Mouse (Mus musculus) adrenal gland, postnatal 10 days (tissue): ENCODE data around the gene Slc38a6. TPM values are rescaled to one million over a fixed set of nuclear protein-coding genes. Genes with fewer than 3 reads are reported as not detected.

Source experiments
- DNase-seq: peaks from one replicate; pipeline ENCODE4 v3.0.0; 2021; ENCODE audit warnings: mixed read lengths
- total RNA-seq, 2 experiments: library from RNA; stranded (reverse); gene quantifications; 2 replicates each; pipeline ENCODE4 v1.2.3; 2021

Slc38a6 gene
- total RNA-seq, 2 experiments from 2014 or later: 7.3 to 13.9 TPM

GRCm38 (mm10) chr12:73357311-73357710 is 70.7 kb downstream of the Slc38a6 start:
- no peak for DNase-seq

DNA sequence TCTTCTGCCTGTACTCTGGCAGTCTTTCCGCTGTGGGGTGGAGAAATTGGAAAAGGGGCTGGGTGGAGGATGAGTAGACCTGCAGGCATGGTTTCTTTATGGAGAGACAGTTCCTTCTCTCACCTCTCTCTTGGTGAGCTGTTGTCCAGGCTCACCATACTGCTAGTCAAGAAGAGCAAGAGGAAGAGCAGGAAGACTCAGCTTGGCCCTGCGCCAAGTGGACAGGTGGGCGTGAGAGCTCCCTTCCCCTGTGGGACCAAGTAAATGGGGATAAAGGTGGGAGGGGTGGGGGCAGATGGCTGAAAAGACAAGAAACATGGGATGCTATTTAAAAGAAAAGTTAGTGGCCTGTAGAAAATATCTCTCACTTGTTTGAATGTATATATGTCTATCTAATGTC is 71.2 kb downstream of the Slc38a6 start:
- no peak for DNase-seq

- DNase-seq: peak; percentile 67
Measured at GRCm38 (mm10) chr12:73358640-73359039, 72.1 kb downstream of the Slc38a6 start.

- no peak for DNase-seq
Measured at GRCm38 (mm10) chr12:73359520-73359919, 72.9 kb downstream of the Slc38a6 start.

DNA sequence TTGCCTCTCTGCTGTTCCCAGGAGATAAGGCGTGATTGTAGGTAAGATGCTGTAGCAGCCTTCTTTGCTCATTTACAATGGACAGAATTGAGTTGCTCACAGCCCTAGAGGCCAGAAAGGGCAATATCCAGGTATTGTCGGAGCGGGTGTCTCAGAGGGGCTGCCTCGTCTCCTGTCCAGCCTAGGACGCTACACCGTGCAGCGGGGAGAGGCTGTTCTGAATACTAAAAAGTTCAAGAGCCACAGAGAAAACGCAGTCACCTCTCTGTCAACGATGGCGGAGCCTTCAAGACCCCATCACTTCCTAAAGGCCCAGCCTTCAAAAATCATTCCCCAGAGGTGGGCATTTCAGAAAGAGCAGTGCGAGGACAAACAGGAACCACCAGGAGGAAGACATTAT is 74.6 kb downstream of the Slc38a6 start:
- no peak for DNase-seq

- DNase-seq: no peak
Measured at GRCm38 (mm10) chr12:73363401-73363800, 76.8 kb downstream of the Slc38a6 start.

DNA sequence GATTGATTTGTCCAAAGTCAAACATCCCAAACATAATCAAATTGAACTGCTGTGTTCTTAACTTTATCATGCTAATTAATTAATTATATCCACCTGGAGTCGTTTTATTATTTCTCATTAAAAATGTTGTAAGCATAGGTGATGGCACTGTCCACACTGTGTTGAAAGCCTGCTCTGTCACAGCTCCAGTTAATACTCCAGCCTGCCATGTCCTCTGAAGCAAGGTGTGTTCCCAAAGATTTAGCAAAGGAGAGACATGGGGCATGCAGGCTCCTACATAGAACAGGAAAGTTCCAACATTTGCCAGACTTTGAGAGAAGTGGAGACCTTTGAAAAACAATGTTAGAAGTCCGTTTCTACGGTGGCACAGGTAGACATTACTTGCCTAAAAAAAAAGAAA is 77.4 kb downstream of the Slc38a6 start:
- DNase-seq: no peak

DNA sequence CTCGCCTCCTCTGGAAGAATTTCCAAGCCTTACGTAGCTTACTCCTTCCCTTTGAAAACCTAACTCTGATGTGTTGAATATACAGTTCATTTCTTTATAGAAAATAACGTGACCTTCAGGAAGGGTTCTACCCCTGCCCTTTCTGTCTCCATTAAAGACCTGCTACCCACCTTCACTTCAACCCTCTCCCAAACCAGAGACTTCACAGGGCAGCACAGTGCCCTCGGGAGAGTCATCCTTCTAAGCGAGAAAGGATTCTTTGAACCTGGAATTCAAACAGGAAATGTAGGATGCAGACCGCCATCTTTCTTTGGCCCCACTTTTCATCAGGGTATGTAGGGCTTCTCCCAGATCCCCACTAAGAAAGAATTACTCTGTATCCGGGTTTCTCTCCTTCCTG is 80.0 kb downstream of the Slc38a6 start:
- DNase-seq: no peak

- no peak for DNase-seq
Measured at GRCm38 (mm10) chr12:73367460-73368079, 81.0 kb downstream of the Slc38a6 start.

- no peak for DNase-seq
Measured at GRCm38 (mm10) chr12:73368868-73369608, 82.5 kb downstream of the Slc38a6 start.

DNA sequence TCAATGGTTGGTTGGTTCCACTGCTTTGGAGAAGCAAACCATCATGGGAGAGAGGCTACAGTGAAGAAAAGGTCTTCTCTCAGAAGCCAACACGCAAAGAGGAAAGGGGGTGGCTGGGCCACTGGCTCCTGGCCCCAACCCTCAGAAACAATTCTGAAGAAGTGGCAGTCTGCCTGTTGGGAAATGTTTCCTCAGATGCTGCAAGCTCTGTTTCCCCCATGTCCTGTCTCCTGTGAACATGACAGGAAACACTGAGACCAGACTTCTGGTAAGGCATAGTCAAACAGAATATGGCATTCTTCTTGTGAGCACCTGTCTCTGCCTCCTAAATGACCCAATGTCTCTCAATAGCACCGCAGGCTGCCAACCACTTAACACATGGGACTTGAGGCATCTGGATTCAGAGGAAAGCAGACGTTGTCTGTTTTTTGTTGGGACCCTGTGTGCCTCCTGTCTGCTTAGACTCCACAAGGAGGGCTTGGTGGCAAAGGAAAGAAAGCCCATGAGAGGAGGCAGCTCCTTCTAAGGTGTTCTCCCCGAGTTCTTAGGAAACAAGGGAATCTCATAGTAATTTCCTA is 83.9 kb downstream of the Slc38a6 start:
- no peak for DNase-seq

GRCm38 (mm10) chr12:73371132-73371531 is 84.6 kb downstream of the Slc38a6 start:
- DNase-seq: peak; percentile 55

GRCm38 (mm10) chr12:73378026-73378425 is 91.4 kb downstream of the Slc38a6 start:
- no peak for DNase-seq

DNA sequence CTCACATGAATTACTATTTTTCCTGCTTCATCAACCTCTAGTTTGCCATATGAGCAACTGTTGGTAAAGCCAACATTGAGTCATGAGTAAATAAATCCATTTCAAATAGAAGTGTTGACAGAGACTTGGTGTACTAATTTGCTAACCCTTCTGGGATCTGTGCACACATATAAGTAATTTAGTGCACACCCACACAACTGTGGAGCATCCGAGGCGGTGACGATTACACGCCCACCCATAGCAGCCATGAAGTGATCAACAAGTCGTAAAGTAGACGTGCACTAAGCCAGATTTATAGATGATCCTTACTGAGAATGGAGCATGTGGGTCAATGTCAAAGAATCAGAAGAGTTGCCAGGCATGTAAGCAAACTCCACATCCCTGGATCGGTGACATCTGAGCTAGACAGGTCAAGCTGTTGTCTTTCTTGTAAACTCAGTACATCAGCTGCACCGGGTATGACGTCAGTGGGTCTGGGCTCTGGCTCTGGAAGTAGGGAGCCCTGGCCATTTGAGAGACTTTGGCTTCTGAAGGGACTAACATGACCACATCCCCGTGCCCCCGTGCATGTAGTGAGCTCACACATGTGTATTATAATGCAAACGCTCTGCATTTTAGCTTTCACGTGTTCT is 92.3 kb downstream of the Slc38a6 start:
- DNase-seq: no peak

- DNase-seq: no peak
Measured at GRCm38 (mm10) chr12:73380686-73381360, 94.2 kb downstream of the Slc38a6 start.

DNA sequence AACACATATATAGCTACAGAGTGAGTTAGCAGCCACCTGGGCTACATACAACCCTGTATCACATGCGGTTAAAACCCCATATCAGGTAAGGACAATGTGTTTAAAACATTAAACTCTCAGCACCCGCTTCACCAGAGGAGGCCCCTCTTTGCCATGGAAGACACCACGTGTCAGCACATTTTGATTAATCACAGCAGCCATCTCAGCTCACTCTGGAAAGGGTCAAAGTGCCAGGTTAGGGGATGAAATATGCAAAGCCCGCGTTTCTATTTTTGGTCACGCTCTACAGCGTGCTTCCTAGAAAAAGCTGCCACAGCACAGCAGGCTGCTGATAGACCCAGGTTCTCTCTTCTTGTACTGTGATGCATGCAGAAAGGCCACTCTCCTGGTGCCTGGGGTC is 94.9 kb downstream of the Slc38a6 start:
- no peak for DNase-seq

GRCm38 (mm10) chr12:73382290-73383178 is 96.0 kb downstream of the Slc38a6 start:
- no peak for DNase-seq

GRCm38 (mm10) chr12:73383179-73383510 is 96.6 kb downstream of the Slc38a6 start:
- DNase-seq: no peak

DNA sequence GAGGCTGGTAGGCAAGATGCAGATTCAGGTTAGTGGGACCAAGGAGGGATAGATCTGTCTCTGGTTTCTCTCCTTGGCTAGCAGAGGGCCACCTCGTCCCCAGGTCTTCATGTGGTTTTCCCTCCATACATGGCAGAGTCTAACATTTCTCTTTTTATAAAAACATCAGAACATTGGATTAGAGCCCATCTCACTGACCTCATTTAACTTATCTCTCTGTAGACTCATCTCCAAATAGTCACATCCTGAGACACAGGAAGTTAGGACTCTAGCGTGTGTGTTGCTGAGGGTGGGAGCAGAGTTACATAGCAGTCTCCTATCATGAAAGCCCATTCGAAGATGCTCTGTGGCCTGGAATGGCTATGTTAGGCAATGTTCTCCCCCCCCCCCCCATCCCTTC is 97.3 kb downstream of the Slc38a6 start:
- DNase-seq: no peak

GRCm38 (mm10) chr12:73384747-73385146 is 98.2 kb downstream of the Slc38a6 start:
- no peak for DNase-seq

DNA sequence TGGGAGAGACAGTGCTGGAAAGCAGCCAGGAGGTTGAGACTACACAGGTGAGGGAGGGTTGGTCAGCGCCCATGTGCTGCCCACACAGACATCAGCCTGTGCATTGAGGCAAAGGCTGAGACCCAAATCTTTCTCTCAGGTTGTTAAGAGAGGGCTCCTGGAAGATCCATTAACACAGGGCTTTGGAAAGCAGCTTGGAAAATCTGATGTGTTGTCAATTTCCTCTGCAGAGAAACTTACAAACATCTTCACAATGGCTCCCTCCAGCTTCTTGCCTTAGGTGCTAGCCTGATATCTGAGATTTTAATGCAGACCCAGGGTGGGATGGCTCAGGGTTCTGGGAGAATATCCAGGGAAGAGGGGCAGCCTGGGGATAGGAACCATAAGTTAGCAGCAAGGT is 105.9 kb downstream of the Slc38a6 start:
- DNase-seq: no peak

GRCm38 (mm10) chr12:73393018-73393417 is 106.4 kb downstream of the Slc38a6 start:
- no peak for DNase-seq
